Mouse (Mus musculus): ENCODE results near the gene Ddit4. TPM values are rescaled to one million over a fixed set of nuclear protein-coding genes. Genes with fewer than 3 reads are reported as not detected.

Gene Ddit4
- polyA plus RNA-seq, 1 experiment from 2014 or later: 11.1 TPM

DNA sequence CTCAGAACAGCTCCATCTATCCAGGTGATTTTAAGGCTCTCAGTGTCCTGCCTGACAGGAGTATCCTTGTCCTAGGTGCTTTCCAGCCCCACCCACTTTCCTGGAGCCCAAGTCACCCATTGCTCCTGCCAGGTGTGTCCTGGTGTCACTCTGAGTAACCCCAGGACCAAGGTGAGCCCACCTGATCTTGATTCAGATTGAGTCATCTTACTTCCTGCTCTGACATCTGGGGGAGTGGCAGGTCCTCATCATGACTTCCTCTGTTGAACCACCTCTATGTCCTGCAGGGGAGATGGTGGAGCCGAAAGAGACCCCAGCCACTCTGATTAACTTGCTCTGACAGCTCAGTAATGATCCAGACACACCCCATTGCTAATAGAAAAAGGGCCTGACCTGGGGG is 12.6 kb downstream of the Ddit4 start:
- Histone ChIP-seq H3K4me1 (ENCODE audit: control insufficient read depth, insufficient read depth, low read length) (peaks cover 11% of the 10 kb centered on the region), H3K9me3 (replicated peaks; ENCODE audit: control insufficient read depth, low read length) (no peaks in the 10 kb centered on the region), H3K27ac (ENCODE audit: low read depth, low read length) (no peak overlapping the region), H3K9ac (ENCODE audit: low read length) (no peak overlapping the region), H3K27me3 (replicated peaks; ENCODE audit: control insufficient read depth, insufficient read depth, low read length) (no peaks in the 10 kb centered on the region), H3K36me3 (ENCODE audit: control insufficient read depth, insufficient read depth, low read length) (no peaks in the 10 kb centered on the region), H3K4me3 (ENCODE audit: low read depth, low read length) (no peak overlapping the region), H3K4me2 (ENCODE audit: low read length) (no peak overlapping the region)
- 55% methylated on average over 1 of the region's 1 CpGs for WGBS
- no peak for ATAC-seq
- no peak for DNase-seq (ENCODE audit: low spot score)

DNA sequence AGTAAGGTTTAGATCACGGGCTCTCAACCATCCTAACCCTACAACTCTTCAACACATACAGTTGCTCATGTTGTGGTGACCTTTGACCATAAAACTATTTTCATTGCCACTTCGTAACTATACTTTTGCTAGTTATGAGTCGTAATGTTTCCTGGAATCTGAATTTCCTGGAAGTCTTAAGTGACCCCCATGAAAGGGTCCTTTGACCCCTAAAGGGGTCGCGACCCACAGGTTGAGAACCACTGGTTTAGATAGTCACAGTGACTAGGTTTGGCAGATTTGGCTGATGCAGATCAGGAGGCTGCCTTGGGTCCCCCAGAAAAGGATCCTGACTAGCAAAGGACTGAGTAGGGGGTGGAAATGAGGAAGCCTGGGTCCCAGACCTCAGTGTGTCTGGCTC is 13.0 kb downstream of the Ddit4 start:
- Histone ChIP-seq H3K4me2 (ENCODE audit: low read length) (no peak overlapping the region), H3K9me3 (replicated peaks; ENCODE audit: control insufficient read depth, low read length) (no peaks in the 10 kb centered on the region), H3K4me1 (ENCODE audit: control insufficient read depth, insufficient read depth, low read length) (peaks cover 11% of the 10 kb centered on the region), H3K4me3 (ENCODE audit: low read depth, low read length) (no peak overlapping the region), H3K9ac (ENCODE audit: low read length) (no peak overlapping the region), H3K27me3 (replicated peaks; ENCODE audit: control insufficient read depth, insufficient read depth, low read length) (no peaks in the 10 kb centered on the region), H3K27ac (ENCODE audit: low read depth, low read length) (no peak overlapping the region), H3K36me3 (ENCODE audit: control insufficient read depth, insufficient read depth, low read length) (no peaks in the 10 kb centered on the region)
- ATAC-seq: no peak
- 84% methylated on average over 5 of the region's 5 CpGs for WGBS
- DNase-seq (ENCODE audit: low spot score): no peak

DNA sequence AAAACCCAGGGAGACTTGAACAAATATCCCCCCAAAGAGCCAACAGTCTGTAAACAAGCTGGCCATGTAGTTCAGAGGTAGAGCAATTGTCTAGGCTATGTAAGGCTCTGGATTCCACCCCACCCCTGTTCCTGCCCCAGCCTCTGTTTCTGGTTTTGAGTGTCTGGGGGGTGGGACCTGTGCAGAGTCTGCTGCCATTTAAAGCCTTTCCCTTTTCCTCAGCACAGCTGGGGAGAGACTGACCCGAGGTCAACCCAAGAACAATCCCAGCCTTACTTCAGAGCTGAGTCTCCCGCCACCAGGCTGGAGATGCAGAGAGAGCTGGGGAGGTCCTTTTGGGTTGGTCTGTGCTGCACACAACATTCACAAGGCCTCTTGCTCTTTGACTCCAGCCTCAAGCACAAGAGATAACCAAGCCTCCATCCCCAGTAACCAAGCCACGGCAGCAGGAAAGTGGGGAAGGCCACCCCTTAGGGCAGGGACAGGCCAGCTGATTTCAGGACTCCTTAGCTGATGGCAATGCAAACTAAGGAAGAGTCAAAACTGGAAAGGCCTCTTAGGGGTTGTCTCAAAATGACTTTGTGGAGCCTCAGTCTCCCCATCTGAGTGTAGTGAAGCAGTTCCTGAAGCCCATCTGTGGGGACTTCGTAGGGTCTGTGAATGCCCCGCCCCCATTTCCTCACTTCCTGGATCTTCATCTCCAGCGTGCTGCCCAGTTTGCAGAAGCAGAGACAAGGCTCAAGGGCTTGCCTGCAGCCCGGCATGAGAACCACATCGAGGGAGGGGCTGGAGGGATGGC is 15.4 kb downstream of the Ddit4 start:
- DNase-seq (ENCODE audit: low spot score) (no peak), ATAC-seq (no peak)
- Histone ChIP-seq H3K27ac (ENCODE audit: low read depth, low read length) (no peak overlapping the region), H3K9me3 (replicated peaks; ENCODE audit: control insufficient read depth, low read length) (no peaks in the 10 kb centered on the region), H3K4me2 (ENCODE audit: low read length) (no peak overlapping the region), H3K4me1 (ENCODE audit: control insufficient read depth, insufficient read depth, low read length) (no peaks in the 10 kb centered on the region), H3K36me3 (ENCODE audit: control insufficient read depth, insufficient read depth, low read length) (no peaks in the 10 kb centered on the region), H3K27me3 (replicated peaks; ENCODE audit: control insufficient read depth, insufficient read depth, low read length) (no peaks in the 10 kb centered on the region), H3K4me3 (ENCODE audit: low read depth, low read length) (no peak overlapping the region), H3K9ac (ENCODE audit: low read length) (no peak overlapping the region)
- WGBS: 65% methylated on average over 8 of the region's 8 CpGs

DNA sequence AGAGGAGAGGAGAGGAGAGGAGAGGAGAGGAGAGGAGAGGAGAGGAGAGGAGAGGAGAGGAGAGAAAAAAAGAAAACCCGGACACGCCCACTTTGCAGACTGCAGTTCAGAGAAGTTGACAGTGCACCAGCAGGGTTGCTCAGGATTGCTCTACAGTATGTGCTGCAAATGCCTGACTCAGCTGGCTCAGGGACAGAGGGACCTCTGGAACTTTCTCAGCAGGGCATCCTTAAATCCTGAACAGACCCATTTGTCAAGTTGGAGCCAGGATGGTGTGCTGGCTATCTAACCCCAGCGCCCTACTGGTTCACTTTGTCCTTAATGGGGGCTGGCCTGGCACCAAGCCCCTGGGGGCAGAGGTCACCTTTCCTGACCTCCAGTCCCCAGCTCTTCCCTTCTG is 17.6 kb downstream of the Ddit4 start:
- no peaks in the 10 kb centered on the region for H3K9me3 ChIP-seq (replicated peaks; ENCODE audit: control insufficient read depth, low read length)
- ATAC-seq: no peak
- DNase-seq (ENCODE audit: low spot score): no peak
- no peaks in the 10 kb centered on the region for H3K27me3 ChIP-seq (replicated peaks; ENCODE audit: control insufficient read depth, insufficient read depth, low read length)
- 29% methylated on average over 3 of the region's 3 CpGs for WGBS
- no peak overlapping the region for H3K4me3 ChIP-seq (ENCODE audit: low read depth, low read length)
- no peak overlapping the region for H3K9ac ChIP-seq (ENCODE audit: low read length)
- no peak overlapping the region for H3K4me2 ChIP-seq (ENCODE audit: low read length)
- 0 out of 2 replicates have a peak, but pooled peaks cover 3% of the 10 kb centered on the region for H3K4me1 ChIP-seq (ENCODE audit: control insufficient read depth, insufficient read depth, low read length)
- no peaks in the 10 kb centered on the region for H3K36me3 ChIP-seq (ENCODE audit: control insufficient read depth, insufficient read depth, low read length)
- H3K27ac ChIP-seq (ENCODE audit: low read depth, low read length): no peak overlapping the region

DNA sequence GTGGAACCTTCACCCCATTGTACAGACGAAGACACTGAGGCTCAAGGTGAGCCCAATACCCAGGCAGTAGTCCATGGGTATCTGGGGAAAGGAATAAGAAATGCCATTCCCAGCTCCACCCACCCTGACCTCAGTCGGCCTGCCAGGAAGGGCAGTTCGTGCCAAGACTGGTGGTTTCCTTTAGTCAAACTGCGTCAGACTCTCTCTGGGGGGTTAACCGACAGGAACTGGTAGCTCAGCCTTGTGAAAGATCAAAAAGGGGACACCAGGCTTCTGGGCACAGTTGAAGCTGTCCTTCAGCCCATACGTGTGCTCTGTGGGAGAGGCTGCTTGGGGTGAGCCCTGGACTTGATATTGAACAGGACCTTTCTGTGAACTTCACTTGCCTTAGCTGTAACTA is 19.1 kb downstream of the Ddit4 start:
- Histone ChIP-seq H3K9me3 (replicated peaks; ENCODE audit: control insufficient read depth, low read length) (no peaks in the 10 kb centered on the region), H3K36me3 (ENCODE audit: control insufficient read depth, insufficient read depth, low read length) (no peaks in the 10 kb centered on the region), H3K4me2 (ENCODE audit: low read length) (no peak overlapping the region), H3K4me1 (ENCODE audit: control insufficient read depth, insufficient read depth, low read length) (0 out of 2 replicates have a peak, but pooled peaks cover 3% of the 10 kb centered on the region), H3K4me3 (ENCODE audit: low read depth, low read length) (no peak overlapping the region), H3K9ac (ENCODE audit: low read length) (no peak overlapping the region), H3K27ac (ENCODE audit: low read depth, low read length) (no peak overlapping the region), H3K27me3 (replicated peaks; ENCODE audit: control insufficient read depth, insufficient read depth, low read length) (no peaks in the 10 kb centered on the region)
- DNase-seq (ENCODE audit: low spot score): no peak
- no peak for ATAC-seq
- 86% methylated on average over 6 of the region's 6 CpGs for WGBS

DNA sequence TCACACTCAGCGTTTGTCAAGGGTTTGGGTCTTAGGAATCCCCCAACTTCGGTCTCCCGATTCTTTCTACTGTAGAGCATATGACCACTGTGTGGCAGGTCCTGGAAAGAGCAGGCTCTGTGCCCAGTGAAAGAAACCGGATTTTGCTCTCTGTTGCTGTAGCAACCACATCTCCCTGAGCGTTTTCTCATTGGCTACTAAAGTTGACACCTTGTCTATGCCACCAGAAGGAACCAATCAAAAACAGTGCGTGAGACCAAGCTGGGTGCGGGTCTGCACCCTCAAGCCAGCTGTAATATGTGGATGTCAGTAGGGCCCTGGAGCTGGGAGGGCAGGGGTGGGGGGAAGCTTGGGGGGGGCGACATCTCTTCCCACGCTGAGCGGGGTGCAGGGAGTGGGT is 20.6 kb downstream of the Ddit4 start:
- 31% methylated on average over 10 of the region's 10 CpGs for WGBS
- H3K27ac ChIP-seq (ENCODE audit: low read depth, low read length): no peak overlapping the region
- peak; percentile 76 for DNase-seq (ENCODE audit: low spot score)

DNA sequence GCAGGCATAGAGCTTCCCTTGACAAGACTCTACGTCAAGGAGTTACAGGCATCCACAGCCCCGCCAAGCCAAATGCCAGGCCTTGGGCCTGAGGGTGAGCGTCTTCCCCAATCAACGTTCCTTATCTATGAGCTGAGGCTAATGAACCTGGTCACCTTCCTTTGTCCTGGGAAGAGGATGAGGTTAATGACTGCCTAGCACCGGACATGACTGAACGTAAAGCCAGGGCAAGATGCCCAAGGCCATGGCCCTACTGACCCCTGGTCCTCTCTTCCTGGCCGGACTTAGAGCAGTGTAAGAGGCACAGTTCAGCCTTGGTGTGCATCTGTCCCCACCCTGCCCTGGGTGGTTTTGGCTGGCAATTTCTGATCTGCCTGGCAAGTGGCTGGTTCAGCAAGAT is 22.4 kb downstream of the Ddit4 start:
- Histone ChIP-seq H3K9ac (ENCODE audit: low read length) (no peak overlapping the region), H3K9me3 (replicated peaks; ENCODE audit: control insufficient read depth, low read length) (no peaks in the 10 kb centered on the region), H3K36me3 (ENCODE audit: control insufficient read depth, insufficient read depth, low read length) (no peaks in the 10 kb centered on the region), H3K4me1 (ENCODE audit: control insufficient read depth, insufficient read depth, low read length) (0 out of 2 replicates have a peak, but pooled peaks cover 3% of the 10 kb centered on the region), H3K4me3 (ENCODE audit: low read depth, low read length) (no peak overlapping the region), H3K27ac (ENCODE audit: low read depth, low read length) (no peak overlapping the region), H3K27me3 (replicated peaks; ENCODE audit: control insufficient read depth, insufficient read depth, low read length) (no peaks in the 10 kb centered on the region), H3K4me2 (ENCODE audit: low read length) (no peak overlapping the region)
- ATAC-seq: no peak
- 97% methylated on average over 7 of the region's 7 CpGs for WGBS
- no peak for DNase-seq (ENCODE audit: low spot score)

More for the DNA sequence above, 20.6 kb downstream of the Ddit4 start:
- peak; percentile 90 for ATAC-seq
- Histone ChIP-seq H3K4me2 (ENCODE audit: low read length) (no peak overlapping the region), H3K27me3 (replicated peaks; ENCODE audit: control insufficient read depth, insufficient read depth, low read length) (no peaks in the 10 kb centered on the region), H3K4me1 (ENCODE audit: control insufficient read depth, insufficient read depth, low read length) (0 out of 2 replicates have a peak, but pooled peaks cover 3% of the 10 kb centered on the region), H3K4me3 (ENCODE audit: low read depth, low read length) (no peak overlapping the region), H3K36me3 (ENCODE audit: control insufficient read depth, insufficient read depth, low read length) (no peaks in the 10 kb centered on the region), H3K9ac (ENCODE audit: low read length) (no peak overlapping the region), H3K9me3 (replicated peaks; ENCODE audit: control insufficient read depth, low read length) (no peaks in the 10 kb centered on the region)

DNA sequence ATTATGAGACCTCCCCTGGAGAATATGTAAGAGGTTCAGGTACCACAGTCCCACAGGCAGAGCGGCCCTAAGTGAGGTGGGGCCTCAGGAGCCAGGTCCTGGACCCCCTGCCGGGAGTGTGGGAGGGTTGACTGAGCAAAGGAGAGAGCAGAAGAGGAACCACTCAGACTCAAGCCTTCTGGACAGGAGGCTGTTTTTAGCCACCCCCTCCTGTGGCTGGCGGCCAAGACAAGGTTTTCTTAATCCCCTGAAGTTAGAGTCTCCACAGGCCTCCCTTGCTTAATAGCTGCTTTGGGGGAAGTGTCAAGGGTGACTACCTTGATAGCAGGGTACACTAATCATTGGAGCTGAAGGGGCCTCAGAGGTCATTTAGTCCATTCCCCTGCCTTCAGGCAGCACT is 27.3 kb downstream of the Ddit4 start:
- no peaks in the 10 kb centered on the region for H3K36me3 ChIP-seq (ENCODE audit: control insufficient read depth, insufficient read depth, low read length)
- H3K27ac ChIP-seq (ENCODE audit: low read depth, low read length): no peak overlapping the region
- peaks cover 15% of the 10 kb centered on the region for H3K4me1 ChIP-seq (ENCODE audit: control insufficient read depth, insufficient read depth, low read length)
- ATAC-seq (no peak), DNase-seq (ENCODE audit: low spot score) (no peak)
- no peaks in the 10 kb centered on the region for H3K27me3 ChIP-seq (replicated peaks; ENCODE audit: control insufficient read depth, insufficient read depth, low read length)
- no peak overlapping the region for H3K9ac ChIP-seq (ENCODE audit: low read length)
- H3K9me3 ChIP-seq (replicated peaks; ENCODE audit: control insufficient read depth, low read length): no peaks in the 10 kb centered on the region
- 44% methylated on average over 3 of the region's 3 CpGs for WGBS
- H3K4me2 ChIP-seq (ENCODE audit: low read length): no peak overlapping the region
- no peak overlapping the region for H3K4me3 ChIP-seq (ENCODE audit: low read depth, low read length)

DNA sequence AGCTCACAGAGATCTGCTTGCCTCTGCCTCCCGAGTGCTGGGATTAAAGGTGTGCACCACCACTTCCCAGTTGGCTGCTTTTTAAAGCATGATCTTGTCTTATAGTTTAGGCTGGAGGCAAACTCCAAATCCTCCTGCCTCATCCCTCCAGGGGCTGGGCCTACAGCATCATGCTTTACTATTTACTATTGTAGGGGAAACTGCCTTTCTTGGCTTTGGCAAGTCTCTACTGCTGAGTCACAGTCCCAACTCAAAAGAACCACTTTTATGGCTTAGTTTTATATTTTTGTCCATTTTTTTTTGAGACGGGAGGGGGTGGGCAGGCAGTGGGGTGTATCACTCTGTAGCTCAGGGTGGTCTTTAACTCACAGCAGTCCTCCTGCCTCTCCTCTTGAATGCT is 28.1 kb downstream of the Ddit4 start:
- H3K36me3 ChIP-seq (ENCODE audit: control insufficient read depth, insufficient read depth, low read length): no peaks in the 10 kb centered on the region
- H3K4me2 ChIP-seq (ENCODE audit: low read length): no peak overlapping the region
- no peaks in the 10 kb centered on the region for H3K9me3 ChIP-seq (replicated peaks; ENCODE audit: control insufficient read depth, low read length)
- DNase-seq (ENCODE audit: low spot score): no peak
- ATAC-seq: no peak
- H3K4me1 ChIP-seq (ENCODE audit: control insufficient read depth, insufficient read depth, low read length): peaks cover 15% of the 10 kb centered on the region
- H3K9ac ChIP-seq (ENCODE audit: low read length): no peak overlapping the region
- 89% methylated on average over 2 of the region's 2 CpGs for WGBS
- no peak overlapping the region for H3K27ac ChIP-seq (ENCODE audit: low read depth, low read length)
- H3K4me3 ChIP-seq (ENCODE audit: low read depth, low read length): no peak overlapping the region
- H3K27me3 ChIP-seq (replicated peaks; ENCODE audit: control insufficient read depth, insufficient read depth, low read length): no peaks in the 10 kb centered on the region
